Mouse (Mus musculus): ENCODE measurements around the gene Pcbp2. TPM values are rescaled to one million over a fixed set of nuclear protein-coding genes. Genes with fewer than 3 reads are reported as not detected.

Gene Pcbp2
- 143 and 183 TPM in 2 replicates for polyA plus RNA-seq (2016; fragmentation: Nextera tagmentation; extraction: Ambion mirVana)

GRCm38 (mm10) chr15:102470183-102470604 lies at the start of gene Pcbp2:
Pcbp2 (plus strand) TSS chr15:102470539.
- H3K27ac ChIP-seq = peak within 1 kb of the TSS; percentile 99
- peak within 1 kb of the TSS; percentile 90 for H3K4me3 ChIP-seq
- under 1% methylated on average over 35 of the region's 40 CpGs for WGBS
- DNase-seq (ENCODE audit: low spot score) = peak; percentile 99
- H3K9me3 ChIP-seq = no peaks in the 10 kb centered on the region
- H3K27me3 ChIP-seq (ENCODE audit: insufficient read depth, poor library complexity, severe bottlenecking) = no peaks in the 10 kb centered on the region
- H3K4me1 ChIP-seq = 0 out of 2 replicates have a peak, but pooled peaks cover 3% of the 10 kb centered on the region
- H3K36me3 ChIP-seq = peaks cover 27% of the 10 kb centered on the region

- no peak overlapping the region for H3K4me3 ChIP-seq
- WGBS = 42% methylated on average over 1 of the region's 1 CpGs
- no peaks in the 10 kb centered on the region for H3K4me1 ChIP-seq
- H3K9me3 ChIP-seq = no peaks in the 10 kb centered on the region
- H3K36me3 ChIP-seq = peaks cover 49% of the 10 kb centered on the region
- no peak for DNase-seq (ENCODE audit: low spot score)
- no peaks in the 10 kb centered on the region for H3K27me3 ChIP-seq (ENCODE audit: insufficient read depth, poor library complexity, severe bottlenecking)
- no peak overlapping the region for H3K27ac ChIP-seq
Measured at GRCm38 (mm10) chr15:102420986-102421385, 49.4 kb upstream of the Pcbp2 start.

GRCm38 (mm10) chr15:102421437-102421836 lies 48.9 kb upstream of the Pcbp2 start:
- Histone ChIP-seq H3K36me3 (peaks cover 54% of the 10 kb centered on the region), H3K9me3 (no peaks in the 10 kb centered on the region), H3K27ac (no peak overlapping the region), H3K4me3 (no peak overlapping the region), H3K4me1 (no peaks in the 10 kb centered on the region), H3K27me3 (ENCODE audit: insufficient read depth, poor library complexity, severe bottlenecking) (no peaks in the 10 kb centered on the region)
- 54% methylated on average over 3 of the region's 3 CpGs for WGBS
- DNase-seq (ENCODE audit: low spot score) = no peak

GRCm38 (mm10) chr15:102423602-102424240 lies 46.6 kb upstream of the Pcbp2 start:
- no peak overlapping the region for H3K4me3 ChIP-seq
- 87% methylated on average over 2 of the region's 2 CpGs for WGBS

GRCm38 (mm10) chr15:102424657-102425056 lies 45.7 kb upstream of the Pcbp2 start:
- no peaks in the 10 kb centered on the region for H3K4me1 ChIP-seq
- H3K27ac ChIP-seq = no peak overlapping the region
- no peaks in the 10 kb centered on the region for H3K27me3 ChIP-seq (ENCODE audit: insufficient read depth, poor library complexity, severe bottlenecking)
- no peak for DNase-seq (ENCODE audit: low spot score)
- no peak overlapping the region for H3K4me3 ChIP-seq
- peaks cover 69% of the 10 kb centered on the region for H3K36me3 ChIP-seq
- H3K9me3 ChIP-seq = no peaks in the 10 kb centered on the region
- WGBS = 74% methylated on average over 2 of the region's 2 CpGs

More at GRCm38 (mm10) chr15:102423602-102424240, 46.6 kb upstream of the Pcbp2 start:
- Histone ChIP-seq H3K9me3 (no peaks in the 10 kb centered on the region), H3K4me1 (no peaks in the 10 kb centered on the region), H3K27ac (no peak overlapping the region), H3K27me3 (ENCODE audit: insufficient read depth, poor library complexity, severe bottlenecking) (no peaks in the 10 kb centered on the region), H3K36me3 (peaks cover 64% of the 10 kb centered on the region)
- DNase-seq (ENCODE audit: low spot score) = no peak

GRCm38 (mm10) chr15:102426963-102427362 lies 43.4 kb upstream of the Pcbp2 start:
- Histone ChIP-seq H3K27me3 (ENCODE audit: insufficient read depth, poor library complexity, severe bottlenecking) (no peaks in the 10 kb centered on the region), H3K36me3 (peaks cover 86% of the 10 kb centered on the region), H3K9me3 (no peaks in the 10 kb centered on the region), H3K4me3 (no peak overlapping the region), H3K27ac (no peak overlapping the region), H3K4me1 (no peaks in the 10 kb centered on the region)
- 96% methylated on average over 1 of the region's 1 CpGs for WGBS
- DNase-seq (ENCODE audit: low spot score) = no peak

- H3K27ac ChIP-seq = no peak overlapping the region
- H3K9me3 ChIP-seq = no peaks in the 10 kb centered on the region
- 91% methylated on average over 1 of the region's 1 CpGs for WGBS
- H3K27me3 ChIP-seq (ENCODE audit: insufficient read depth, poor library complexity, severe bottlenecking) = no peaks in the 10 kb centered on the region
- H3K4me1 ChIP-seq = no peaks in the 10 kb centered on the region
- H3K36me3 ChIP-seq = peaks cover 80% of the 10 kb centered on the region
- DNase-seq (ENCODE audit: low spot score) = no peak
- no peak overlapping the region for H3K4me3 ChIP-seq
Measured at GRCm38 (mm10) chr15:102432046-102432445, 38.3 kb upstream of the Pcbp2 start.

GRCm38 (mm10) chr15:102433173-102433572 lies 37.2 kb upstream of the Pcbp2 start:
- 89% methylated on average over 4 of the region's 4 CpGs for WGBS
- H3K36me3 ChIP-seq = peaks cover 69% of the 10 kb centered on the region

GRCm38 (mm10) chr15:102442490-102442889 lies 27.8 kb upstream of the Pcbp2 start:
- no peaks in the 10 kb centered on the region for H3K27me3 ChIP-seq (ENCODE audit: insufficient read depth, poor library complexity, severe bottlenecking)
- H3K9me3 ChIP-seq = no peaks in the 10 kb centered on the region
- no peak overlapping the region; the same call in 1 of the 2 replicates for H3K27ac ChIP-seq
- no peak overlapping the region for H3K4me3 ChIP-seq
- 43% methylated on average over 2 of the region's 2 CpGs for WGBS
- H3K4me1 ChIP-seq = peaks cover 19% of the 10 kb centered on the region
- no peaks in the 10 kb centered on the region for H3K36me3 ChIP-seq
- DNase-seq (ENCODE audit: low spot score) = no peak

More at GRCm38 (mm10) chr15:102433173-102433572, 37.2 kb upstream of the Pcbp2 start:
- Histone ChIP-seq H3K27me3 (ENCODE audit: insufficient read depth, poor library complexity, severe bottlenecking) (no peaks in the 10 kb centered on the region), H3K4me3 (no peak overlapping the region), H3K27ac (no peak overlapping the region), H3K9me3 (no peaks in the 10 kb centered on the region), H3K4me1 (no peaks in the 10 kb centered on the region)
- no peak for DNase-seq (ENCODE audit: low spot score)

- Histone ChIP-seq H3K4me1 (peaks cover 22% of the 10 kb centered on the region), H3K27me3 (ENCODE audit: insufficient read depth, poor library complexity, severe bottlenecking) (no peaks in the 10 kb centered on the region), H3K36me3 (no peaks in the 10 kb centered on the region), H3K4me3 (no peak within 1 kb of the TSS), H3K9me3 (no peaks in the 10 kb centered on the region), H3K27ac (no peak within 1 kb of the TSS)
- WGBS = 57% methylated on average over 8 of the region's 8 CpGs
- no peak for DNase-seq (ENCODE audit: low spot score)
Measured at GRCm38 (mm10) chr15:102445146-102445545, 25.2 kb upstream of the Pcbp2 start, which contains the start of gene Amhr2. Amhr2 (plus strand) TSS chr15:102445367.

- no peaks in the 10 kb centered on the region for H3K9me3 ChIP-seq
- H3K4me3 ChIP-seq = peak overlapping the region; percentile 1; the same call in 1 of the 2 replicates
- no peaks in the 10 kb centered on the region for H3K27me3 ChIP-seq (ENCODE audit: insufficient read depth, poor library complexity, severe bottlenecking)
- no peaks in the 10 kb centered on the region for H3K36me3 ChIP-seq
- H3K4me1 ChIP-seq = peaks cover 27% of the 10 kb centered on the region
- no peak overlapping the region for H3K27ac ChIP-seq
- WGBS = 16% methylated on average over 6 of the region's 6 CpGs
- DNase-seq (ENCODE audit: low spot score) = no peak
Measured at GRCm38 (mm10) chr15:102446448-102446847, 23.9 kb upstream of the Pcbp2 start.

GRCm38 (mm10) chr15:102449366-102449765 lies 21.0 kb upstream of the Pcbp2 start:
- WGBS = 35% methylated on average over 8 of the region's 8 CpGs
- no peaks in the 10 kb centered on the region for H3K27me3 ChIP-seq (ENCODE audit: insufficient read depth, poor library complexity, severe bottlenecking)
- no peak for DNase-seq (ENCODE audit: low spot score)
- no peaks in the 10 kb centered on the region for H3K9me3 ChIP-seq
- H3K4me1 ChIP-seq = peaks cover 42% of the 10 kb centered on the region
- H3K36me3 ChIP-seq = no peaks in the 10 kb centered on the region
- no peak overlapping the region for H3K27ac ChIP-seq
- no peak overlapping the region for H3K4me3 ChIP-seq

- Histone ChIP-seq H3K27me3 (ENCODE audit: insufficient read depth, poor library complexity, severe bottlenecking) (no peaks in the 10 kb centered on the region), H3K9me3 (no peaks in the 10 kb centered on the region), H3K4me3 (no peak overlapping the region), H3K4me1 (peaks cover 34% of the 10 kb centered on the region), H3K27ac (no peak overlapping the region), H3K36me3 (no peaks in the 10 kb centered on the region)
- DNase-seq (ENCODE audit: low spot score) = no peak
- 44% methylated on average over 7 of the region's 7 CpGs for WGBS
Measured at GRCm38 (mm10) chr15:102450928-102451327, 19.4 kb upstream of the Pcbp2 start.

Data from heart, embryonic 10.5 days (tissue).